Mouse (Mus musculus) stomach, postnatal 0 days (tissue): ENCODE results near the gene Dnaja3. TPM values are rescaled to one million over a fixed set of nuclear protein-coding genes. Genes with fewer than 3 reads are reported as not detected.

Source experiments
- ATAC-seq: fragments of 200-750 bp; cut with Nextera tagmentation; 2 replicates; pipeline ENCODE4 v1.8.0; 2017; ENCODE audit not compliant: low FRiP score, low TSS enrichment
- DNase-seq: peaks from one replicate; pipeline ENCODE4 v3.0.0-alpha.2; 2016; ENCODE audit warnings: low spot score
- H3K27ac ChIP-seq: fragments of 300-500 bp; sonication (generic); replicated peaks from 2 replicates; pipeline ENCODE4 v1.5.1; 2014; ENCODE audit warnings: mild to moderate bottlenecking, control low read depth
- H3K27me3 ChIP-seq: fragments of 300-500 bp; sonication (generic); 2 replicates; pipeline ENCODE4 v1.6.1; 2014; ENCODE audit warnings: low read length; ENCODE audit not compliant: control insufficient read depth, insufficient read depth
- H3K36me3 ChIP-seq: fragments of 300-500 bp; sonication (generic); 2 replicates; pipeline ENCODE4 v1.6.1; 2014; ENCODE audit warnings: low read length, mixed read lengths; ENCODE audit not compliant: control insufficient read depth, insufficient read depth
- H3K4me1 ChIP-seq: fragments of 300-500 bp; sonication (generic); replicated peaks from 2 replicates; pipeline ENCODE4 v1.6.1; 2014; ENCODE audit warnings: antibody characterized with exemption; ENCODE audit not compliant: control insufficient read depth, insufficient read depth
- H3K4me2 ChIP-seq: fragments of 300-500 bp; sonication (generic); replicated peaks from 2 replicates; pipeline ENCODE4 v1.6.1; 2014; ENCODE audit warnings: low read depth, mild to moderate bottlenecking, control low read depth, moderate library complexity
- H3K4me3 ChIP-seq: fragments of 300-500 bp; sonication (generic); 2 replicates; pipeline ENCODE4 v1.5.1; 2014; ENCODE audit warnings: low read depth, low read length, control low read depth
- H3K9ac ChIP-seq: fragments of 300-500 bp; sonication (generic); 2 replicates; pipeline ENCODE4 v1.6.1; 2014; ENCODE audit warnings: mild to moderate bottlenecking, low read length, control low read depth, mixed read lengths
- H3K9me3 ChIP-seq: fragments of 300-500 bp; sonication (generic); 2 replicates; pipeline ENCODE4 v1.6.1; 2016; ENCODE audit warnings: low read length; ENCODE audit not compliant: control insufficient read depth
- CTCF ChIP-seq: IDR thresholded peaks from 2 replicates; pipeline ENCODE4 v1.5.1; 2016; ENCODE audit warnings: antibody characterized with exemption, low read depth, mild to moderate bottlenecking, moderate library complexity
- EP300 ChIP-seq: optimal IDR thresholded peaks from 2 replicates; pipeline ENCODE3; 2016; ENCODE audit warnings: antibody characterized with exemption
- WGBS: fragments of 180-500 bp; shearing (Covaris S2); extraction: QIAGEN DNeasy Blood & Tissue Kit; methylation state at CpG from one replicate; pipeline ENCODE4 v1.1.7; 2014; 5-methylcytosine and 5-hydroxymethylcytosine counted together
- polyA plus RNA-seq: library from polyadenylated mRNA; unstranded; fragments of >200 nt; fragmentation: Nextera tagmentation; extraction: Ambion mirVana; gene quantifications from 2 replicates; pipeline ENCODE4 v1.2.1, GENCODE M21; 2015

Dnaja3 gene
- polyA plus RNA-seq, 1 experiment from 2014 or later, result 47.0 TPM

GRCm38 (mm10) chr16:4598891-4599543, 40.8 kb upstream of the Dnaja3 start:
- no peak overlapping the region for H3K9ac ChIP-seq
- ATAC-seq, result no peak
- WGBS, result 42% methylated on average over 6 of the region's 6 CpGs
- H3K36me3 ChIP-seq, result no peaks in the 10 kb centered on the region
- no peaks in the 10 kb centered on the region for H3K9me3 ChIP-seq
- H3K27me3 ChIP-seq, result no peaks in the 10 kb centered on the region
- DNase-seq, result no peak
- no peak overlapping the region for H3K27ac ChIP-seq
- no peak overlapping the region for H3K4me3 ChIP-seq
- 0 out of 2 replicates have a peak, but pooled peaks cover 13% of the 10 kb centered on the region for H3K4me1 ChIP-seq
- no peak for TF ChIP-seq CTCF
- no peak for TF ChIP-seq EP300
- H3K4me2 ChIP-seq, result no peak overlapping the region

DNA sequence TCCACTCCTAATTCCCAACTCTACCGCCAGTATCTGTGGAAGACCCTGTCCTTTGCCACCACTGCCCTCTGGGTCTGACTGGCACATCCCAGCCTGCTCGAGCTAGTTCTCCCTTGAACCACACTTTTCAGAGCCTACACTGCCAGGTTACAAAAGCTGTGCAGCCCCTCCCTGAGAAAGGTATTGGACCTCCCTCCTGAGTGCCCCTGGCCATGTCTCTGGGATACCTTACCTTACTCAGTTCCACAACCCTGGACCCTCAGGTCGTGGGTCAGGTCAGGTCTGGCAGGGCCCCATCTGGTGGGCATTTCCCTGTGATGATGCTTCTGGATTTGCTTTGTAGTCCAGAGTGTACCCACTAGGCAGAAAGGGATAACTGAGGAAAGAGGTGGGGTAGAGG, 40.2 kb upstream of the Dnaja3 start:
- Histone ChIP-seq H3K4me1 (peaks cover 18% of the 10 kb centered on the region; the same call in 1 of the 2 replicates), H3K4me2 (no peak overlapping the region), H3K9ac (no peak overlapping the region), H3K27ac (no peak overlapping the region), H3K27me3 (no peaks in the 10 kb centered on the region), H3K9me3 (no peaks in the 10 kb centered on the region), H3K4me3 (no peak overlapping the region), H3K36me3 (no peaks in the 10 kb centered on the region)
- DNase-seq, result no peak
- WGBS, result 82% methylated on average over 3 of the region's 3 CpGs
- TF ChIP-seq EP300, result no peak
- no peak for TF ChIP-seq CTCF
- ATAC-seq, result no peak

- Histone ChIP-seq H3K36me3 (no peaks in the 10 kb centered on the region), H3K9me3 (no peaks in the 10 kb centered on the region), H3K4me3 (no peak overlapping the region), H3K27me3 (no peaks in the 10 kb centered on the region), H3K4me2 (no peak overlapping the region), H3K27ac (no peak overlapping the region), H3K9ac (no peak overlapping the region), H3K4me1 (peaks cover 22% of the 10 kb centered on the region; the same call in 1 of the 2 replicates)
- TF ChIP-seq CTCF (no peak), EP300 (no peak)
- DNase-seq (no peak), ATAC-seq (no peak)
- 67% methylated on average over 9 of the region's 9 CpGs for WGBS
Observed at GRCm38 (mm10) chr16:4600701-4601310, 39.0 kb upstream of the Dnaja3 start.

- ATAC-seq (peak; percentile 27), DNase-seq (peak; percentile 52)
- WGBS, result 23% methylated on average over 3 of the region's 3 CpGs
- no peak overlapping the region for H3K4me2 ChIP-seq
- no peaks in the 10 kb centered on the region for H3K9me3 ChIP-seq
- H3K36me3 ChIP-seq, result no peaks in the 10 kb centered on the region
- no peaks in the 10 kb centered on the region for H3K27me3 ChIP-seq
- 0 out of 2 replicates have a peak overlapping the region, but pooled peaks have one; percentile 30 for H3K27ac ChIP-seq
- H3K4me1 ChIP-seq, result peaks cover 22% of the 10 kb centered on the region
- no peak for TF ChIP-seq EP300
- no peak; the same call in 1 of the 2 replicates for TF ChIP-seq CTCF
- no peak overlapping the region for H3K4me3 ChIP-seq
- H3K9ac ChIP-seq, result no peak overlapping the region
Observed at GRCm38 (mm10) chr16:4602189-4602588, 37.6 kb upstream of the Dnaja3 start.

DNA sequence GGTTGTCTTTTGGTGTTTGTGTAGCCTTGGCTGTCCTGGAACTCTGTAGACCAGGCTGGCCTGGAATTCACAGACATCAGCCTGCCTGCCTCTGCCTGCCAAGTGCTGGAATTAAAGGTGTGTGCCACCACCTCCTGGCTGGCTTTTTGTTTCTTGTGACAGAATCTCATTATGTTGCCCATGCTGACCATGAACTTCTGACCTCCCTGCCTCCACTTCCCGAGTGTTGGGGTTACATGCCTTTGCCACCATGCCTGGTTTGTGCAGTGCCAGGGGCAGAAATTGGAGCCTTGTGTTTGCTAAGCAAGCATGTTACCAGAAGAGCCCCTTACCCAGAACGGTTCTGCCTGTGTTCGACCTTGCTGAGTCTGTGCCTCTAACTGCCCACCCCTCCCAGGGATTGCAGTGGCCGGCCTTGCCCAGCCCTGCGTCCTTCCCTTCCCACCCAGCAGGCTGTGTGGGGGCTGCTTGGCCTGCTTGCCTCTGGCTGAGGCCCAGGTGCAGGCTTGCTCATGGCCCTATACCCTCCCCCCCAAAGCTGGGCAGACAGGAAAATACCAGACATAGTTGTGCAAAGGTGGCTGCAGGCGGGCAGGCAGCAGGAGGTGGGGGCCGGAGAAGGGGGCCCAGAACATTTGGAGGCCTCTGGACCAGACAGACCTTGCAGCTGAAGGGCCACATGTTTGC, 36.9 kb upstream of the Dnaja3 start:
- Histone ChIP-seq H3K4me3 (no peak overlapping the region), H3K27ac (no peak overlapping the region; the same call in 1 of the 2 replicates), H3K4me1 (peaks cover 19% of the 10 kb centered on the region), H3K9me3 (no peaks in the 10 kb centered on the region), H3K36me3 (no peaks in the 10 kb centered on the region), H3K4me2 (no peak overlapping the region), H3K27me3 (no peaks in the 10 kb centered on the region), H3K9ac (no peak overlapping the region)
- 13% methylated on average over 7 of the region's 7 CpGs for WGBS
- TF ChIP-seq EP300, result no peak
- TF ChIP-seq CTCF, result no peak
- ATAC-seq, result no peak
- peak; percentile 43 for DNase-seq
